Comparison of ENCODE assay signal across 9 mouse cellular contexts in genomic region chr11:33958713-33959112, GRCm38 (mm10). TPM values are rescaled to one million over a fixed set of nuclear protein-coding genes. Genes with fewer than 3 reads are reported as not detected.
DNase-seq lines count a peak whose midpoint lies in the region; ATAC-seq lines count a peak whose summit lies in the region.
"Had no signal": no experiment of that assay in that cellular context is flagged by ENCODE, and none has a peak within 500 bp of the region (broad histone marks: within the 10 kb centered on the region; RNA-seq: fewer than 3 reads in every experiment).

No protein-coding gene starts in this region.

- peaks cover 13% of the 10 kb centered on the region for H3K4me1 ChIP-seq in embryonic facial prominence, embryonic 10.5 days
- H3K4me1 ChIP-seq in forebrain, embryonic 11.5 days (replicated peaks; ENCODE audit: control insufficient read depth, insufficient read depth, low read length): no peaks in the 10 kb centered on the region

- H3K4me2 ChIP-seq in forebrain, embryonic 11.5 days (ENCODE audit: low read depth, low read length, severe bottlenecking): no peak overlapping the region
- H3K4me2 ChIP-seq: neural tube, embryonic 12.5 days had no signal

- no peaks in the 10 kb centered on the region for H3K27me3 ChIP-seq in embryonic facial prominence, embryonic 10.5 days (replicated peaks; ENCODE audit: low read depth, poor library complexity, severe bottlenecking)
- H3K27me3 ChIP-seq in forebrain, embryonic 11.5 days (ENCODE audit: control insufficient read depth, insufficient read depth, low read length): no peaks in the 10 kb centered on the region
- H3K27me3 ChIP-seq: neural tube, embryonic 12.5 days had no signal

- no peak overlapping the region for H3K4me3 ChIP-seq in embryonic facial prominence, embryonic 10.5 days
- no peak overlapping the region for H3K4me3 ChIP-seq in forebrain, embryonic 11.5 days (ENCODE audit: low read depth, low read length)
- H3K4me3 ChIP-seq: neural tube, embryonic 12.5 days had no signal

- 78% methylated on average over 8 of the region's 8 CpGs for WGBS in embryonic facial prominence, embryonic 10.5 days
- WGBS in forebrain, embryonic 11.5 days: 86% methylated on average over 8 of the region's 8 CpGs

- ATAC-seq in forebrain, embryonic 11.5 days (replicated peaks; ENCODE audit: low FRiP score): no peak

- no peak overlapping the region for H3K9ac ChIP-seq in forebrain, embryonic 11.5 days (ENCODE audit: low read length)
- H3K9ac ChIP-seq: neural tube, embryonic 12.5 days had no signal

- H3K27ac ChIP-seq in embryonic facial prominence, embryonic 10.5 days (replicated peaks): no peak overlapping the region
- no peak overlapping the region for H3K27ac ChIP-seq in forebrain, embryonic 11.5 days (ENCODE audit: low read depth, low read length)
- H3K27ac ChIP-seq: neural tube, embryonic 12.5 days had no signal

- H3K9me3 ChIP-seq in embryonic facial prominence, embryonic 10.5 days: no peaks in the 10 kb centered on the region
- H3K9me3 ChIP-seq in forebrain, embryonic 11.5 days (ENCODE audit: control insufficient read depth, low read length): no peaks in the 10 kb centered on the region
- H3K9me3 ChIP-seq: neural tube, embryonic 12.5 days had no signal

- peak; percentile 4 for DNase-seq in cerebellum, adult 11 months
- DNase-seq in cerebellum, adult 8-10 months: no peak
- peak; percentile 48 to 55 for DNase-seq in layer of hippocampus, postnatal 10 days (ENCODE audit: low spot score in 2 of 2)
- no peak for DNase-seq in layer of hippocampus, adult 9-11 months
- DNase-seq in CD4-positive helper T cell, adult 2 months (ENCODE audit: low read depth, low spot score): peak; percentile 55
- peak; percentile 41 for DNase-seq in embryonic facial prominence, embryonic 10.5 days (ENCODE audit: low spot score)
- DNase-seq in lung, postnatal 36 days: peak; percentile 72
- DNase-seq in forebrain, embryonic 11.5 days (ENCODE audit: low spot score): no peak

- H3K36me3 ChIP-seq in embryonic facial prominence, embryonic 10.5 days (replicated peaks): no peaks in the 10 kb centered on the region
- H3K36me3 ChIP-seq in forebrain, embryonic 11.5 days (ENCODE audit: control insufficient read depth, insufficient read depth, low read length): no peaks in the 10 kb centered on the region
- H3K36me3 ChIP-seq: neural tube, embryonic 12.5 days had no signal

RNA-seq across cellular contexts. Expression of gene Kcnmb1, which starts 4.1 kb away (rescaled TPM):
- total RNA-seq in layer of hippocampus, postnatal 10 days (2021): under 1 TPM; 0.27 to 0.33 TPM
- polyA plus RNA-seq in embryonic facial prominence, embryonic 10.5 days (2016; fragmentation: Nextera tagmentation; extraction: Ambion mirVana): 0.09 and 0.13 TPM in 2 replicates
- polyA plus RNA-seq in forebrain, embryonic 11.5 days (2014; fragmentation: Nextera tagmentation; extraction: Ambion mirVana): 0.05 TPM in 1 of 2 replicates, not detected in the other

RNA-seq across cellular contexts. Expression of gene Kcnip1, which starts 34.2 kb away (rescaled TPM):
- 10 to 100 TPM; 35.5 to 42.1 TPM for total RNA-seq in layer of hippocampus, postnatal 10 days (2021)
- polyA plus RNA-seq in embryonic facial prominence, embryonic 10.5 days (2016; fragmentation: Nextera tagmentation; extraction: Ambion mirVana): 1.5 and 2.0 TPM in 2 replicates
- polyA plus RNA-seq in forebrain, embryonic 11.5 days (2014; fragmentation: Nextera tagmentation; extraction: Ambion mirVana): 7.8 and 8.0 TPM in 2 replicates

Comparison
In these comparisons a context has a peak if more than half of its experiments do, and no peak if none do; other contexts are left out.
1. DNase-seq: peak in cerebellum, adult 11 months (single experiment), layer of hippocampus, postnatal 10 days (2 of 2), CD4-positive helper T cell, adult 2 months (single experiment), embryonic facial prominence, embryonic 10.5 days (single experiment) and lung, postnatal 36 days (single experiment); none in cerebellum, adult 8-10 months (single experiment), layer of hippocampus, adult 9-11 months (single experiment) and forebrain, embryonic 11.5 days (single experiment).